Mouse (Mus musculus): Measurements from ENCODE around the gene Tigd2. TPM values are rescaled to one million over a fixed set of nuclear protein-coding genes. Genes with fewer than 3 reads are reported as not detected.

Gene Tigd2
- 18.9 TPM for polyA plus RNA-seq (2014; fragmentation: Illumina TruSeq; extraction: RNeasy Lipid Tissue Mini Kit (QIAGEN cat#74804); ENCODE audit: low read depth, low replicate concordance)

GRCm38 (mm10) chr6:59208685-59209298, at the start of gene Tigd2:
Gene Tigd2 (plus strand): TSS chr6:59208870.

Other genes with a start within 250 kb of the Tigd2 start
- gene Fam13a, start 184.3 kb upstream of the Tigd2 start, polyA plus RNA-seq (2014; fragmentation: Illumina TruSeq; extraction: RNeasy Lipid Tissue Mini Kit (QIAGEN cat#74804); ENCODE audit: low read depth, low replicate concordance): 19.5 TPM
- gene Gprin3, start 217.4 kb downstream of the Tigd2 start, polyA plus RNA-seq (2014; fragmentation: Illumina TruSeq; extraction: RNeasy Lipid Tissue Mini Kit (QIAGEN cat#74804); ENCODE audit: low read depth, low replicate concordance): 10.5 TPM

Measured in liver, adult 10 weeks (tissue).